Mouse (Mus musculus) G1E-ER4 (cell line): ENCODE data around the gene Zyx. TPM values are rescaled to one million over a fixed set of nuclear protein-coding genes. Genes with fewer than 3 reads are reported as not detected.

Source experiments
- GATA1 ChIP-seq: IDR thresholded peaks from one replicate; pipeline ENCODE4 v1.8.0; 2012; ENCODE audit warnings: low read length, inconsistent platforms
- polyA plus RNA-seq: library from polyadenylated mRNA; stranded (reverse); fragments of >175 nt; gene quantifications from 2 replicates; pipeline ENCODE4 v1.2.3, GENCODE M21; 2012

Gene Zyx
- polyA plus RNA-seq, 1 experiment = 522 TPM

- TF ChIP-seq GATA1 = no peak
Observed at GRCm38 (mm10) chr6:42358901-42359300, 9.5 kb downstream of the Zyx start.

DNA sequence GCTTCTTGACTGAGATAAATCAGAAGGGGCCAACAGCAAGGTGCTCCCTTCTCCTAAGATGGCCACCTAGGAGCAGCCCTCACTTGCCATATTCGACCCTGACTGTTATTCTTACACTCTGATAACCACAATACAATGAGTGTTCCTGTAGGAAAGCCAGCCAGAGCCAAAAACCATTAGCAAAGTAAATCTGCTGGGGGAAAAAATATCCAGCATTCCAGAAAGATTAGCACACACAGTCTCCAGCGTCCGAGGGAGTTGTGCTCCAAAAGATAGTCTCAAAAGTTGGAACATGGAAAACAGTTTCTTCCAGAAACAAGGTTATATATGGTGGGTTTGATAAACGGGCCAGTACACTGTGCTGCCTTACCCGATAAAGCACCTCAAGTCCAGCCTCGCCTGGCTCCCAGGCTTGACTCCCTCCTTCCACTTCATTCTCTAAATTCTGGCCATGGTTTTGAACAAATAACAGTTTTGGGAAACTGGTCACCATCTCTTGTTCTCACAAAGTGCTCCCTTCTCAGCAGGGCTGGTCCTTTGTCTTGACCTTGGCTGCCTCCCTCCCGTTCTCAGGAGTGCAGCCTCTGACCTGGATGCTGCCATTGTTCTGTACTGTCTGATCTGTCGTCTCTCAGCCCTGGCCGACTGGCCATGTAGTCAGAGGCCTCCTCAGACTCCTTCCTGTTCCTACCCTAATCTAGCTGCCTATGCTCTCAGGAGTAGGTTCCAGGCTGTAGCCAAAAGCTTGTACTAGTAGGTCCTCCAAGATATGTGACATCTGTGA is 10.1 kb downstream of the Zyx start:
- TF ChIP-seq GATA1 = no peak

DNA sequence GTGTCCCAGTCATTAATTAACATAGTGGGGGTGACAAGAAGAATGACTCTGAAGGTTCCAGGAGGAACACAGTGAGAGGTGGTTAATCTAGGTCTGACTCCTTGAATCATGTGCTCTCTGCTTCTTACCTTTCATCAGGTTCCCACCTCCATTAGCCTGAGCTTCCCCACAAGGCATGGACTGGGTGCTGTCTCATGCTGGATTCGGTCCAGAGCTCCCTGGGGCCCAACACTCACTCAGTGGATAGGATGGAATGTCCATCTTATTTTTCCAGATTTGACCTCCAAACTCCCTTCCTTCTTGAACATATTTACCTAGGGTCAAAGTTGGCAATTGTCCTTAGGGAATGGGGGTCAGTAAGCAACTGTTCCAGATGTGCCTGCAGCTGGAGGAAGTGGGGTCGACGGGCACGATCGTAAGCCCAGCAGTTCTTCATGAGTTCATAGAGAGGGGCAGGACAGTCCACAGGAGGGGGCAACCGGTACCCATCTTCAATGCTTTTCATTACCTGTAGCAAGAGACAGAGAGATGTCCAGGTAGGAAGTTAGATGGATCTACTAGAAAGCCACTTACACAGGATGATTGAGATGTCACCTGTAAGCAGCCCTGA is 10.9 kb downstream of the Zyx start:
- no peak for TF ChIP-seq GATA1

DNA sequence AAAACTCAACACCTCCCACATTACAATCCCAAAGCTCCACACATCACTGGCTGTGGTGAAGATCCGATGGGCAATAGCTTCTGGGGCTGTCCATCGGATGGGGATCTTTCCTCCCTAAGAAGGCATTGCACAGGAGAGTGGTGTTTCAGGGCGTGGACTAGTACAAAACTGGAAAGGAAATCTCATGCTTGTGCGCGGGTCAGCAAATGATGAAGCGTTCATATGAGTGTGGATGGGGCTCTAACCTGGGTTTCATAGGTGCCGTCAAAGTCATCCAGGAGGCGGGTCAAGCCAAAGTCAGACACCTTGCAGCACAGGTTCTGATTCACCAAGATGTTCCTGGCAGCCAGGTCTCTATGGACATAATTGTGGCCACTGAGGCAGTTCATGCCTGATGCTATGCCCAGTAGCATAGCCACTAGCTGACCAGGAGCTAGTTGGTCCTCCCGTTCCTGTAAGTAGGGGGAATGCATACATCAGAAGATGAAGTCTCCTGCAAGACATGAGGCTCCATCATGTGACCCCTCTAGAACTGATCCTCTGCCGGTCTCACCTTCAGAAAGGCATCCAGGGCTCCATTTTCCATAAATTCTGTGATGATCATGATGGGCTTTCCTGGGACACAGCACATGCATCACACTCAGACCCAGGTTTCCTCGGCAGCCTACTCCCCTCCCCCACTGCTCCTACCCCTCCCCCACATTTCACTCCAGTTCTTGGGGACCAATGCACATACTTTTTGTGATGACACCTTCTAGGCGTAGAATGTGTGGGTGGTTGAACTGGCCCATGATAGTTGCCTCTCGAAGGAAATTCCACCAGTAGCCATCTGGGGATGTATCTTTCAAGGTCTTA is 11.8 kb downstream of the Zyx start:
- no peak for TF ChIP-seq GATA1

DNA sequence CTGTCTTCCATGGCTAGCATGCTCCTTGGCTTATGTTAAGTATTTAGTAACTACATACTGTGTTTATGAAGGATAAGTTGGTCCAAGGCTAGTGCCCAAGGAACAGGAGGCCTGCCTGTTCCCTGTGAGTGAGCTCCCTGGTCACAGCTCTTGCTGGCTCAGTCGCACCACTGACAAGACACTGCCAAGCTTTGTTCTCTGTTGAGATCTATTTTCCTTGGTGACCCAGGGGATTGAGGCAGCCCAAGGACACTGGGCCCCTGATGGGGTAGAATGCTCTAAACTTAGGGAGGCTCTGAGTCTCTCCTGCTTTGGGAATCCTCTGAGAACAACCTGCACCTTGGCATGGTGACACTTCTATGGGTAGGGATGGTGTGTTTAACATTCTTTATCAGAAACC is 12.6 kb downstream of the Zyx start:
- no peak for TF ChIP-seq GATA1

DNA sequence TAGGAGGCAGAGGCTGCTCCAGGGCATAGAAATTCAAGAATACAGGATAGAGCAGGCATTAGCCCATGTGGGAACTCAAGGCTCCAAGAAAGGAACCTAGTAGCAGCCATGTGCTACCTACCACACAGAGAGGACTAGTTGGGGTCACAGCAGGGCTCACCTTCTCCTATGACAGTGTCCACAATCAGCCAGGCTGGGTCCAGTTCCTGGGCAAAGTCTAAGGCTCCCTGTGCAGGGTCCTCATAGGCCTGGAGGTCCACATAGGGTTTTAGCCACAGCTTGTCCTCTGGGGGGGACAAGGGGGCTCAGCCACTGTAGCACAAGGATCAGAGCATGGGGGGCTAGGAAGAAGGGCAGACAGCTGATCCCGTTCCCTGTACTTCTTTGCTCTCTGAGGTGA is 13.1 kb downstream of the Zyx start:
- no peak for TF ChIP-seq GATA1

DNA sequence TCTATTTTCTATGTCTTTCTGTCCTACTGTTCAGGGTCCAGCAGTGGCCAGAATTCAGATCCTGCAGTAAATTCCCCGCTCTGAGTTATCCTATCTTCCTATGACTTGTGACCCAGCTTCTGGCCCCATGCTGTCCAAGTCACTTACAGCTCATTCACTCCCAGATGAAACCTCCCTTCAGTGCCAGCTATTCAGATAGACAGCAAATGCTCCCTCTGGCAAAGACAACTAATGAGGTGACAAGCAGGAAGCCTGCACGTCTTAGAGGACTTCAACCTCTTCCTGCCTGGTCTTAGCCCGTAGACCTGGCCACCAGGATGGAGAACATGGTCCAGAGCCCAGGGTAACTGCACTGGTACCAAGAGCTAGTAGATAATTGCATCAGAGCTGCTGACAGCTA is 13.5 kb downstream of the Zyx start:
- TF ChIP-seq GATA1 = no peak

GRCm38 (mm10) chr6:42364066-42364465 is 14.6 kb downstream of the Zyx start:
- no peak for TF ChIP-seq GATA1

DNA sequence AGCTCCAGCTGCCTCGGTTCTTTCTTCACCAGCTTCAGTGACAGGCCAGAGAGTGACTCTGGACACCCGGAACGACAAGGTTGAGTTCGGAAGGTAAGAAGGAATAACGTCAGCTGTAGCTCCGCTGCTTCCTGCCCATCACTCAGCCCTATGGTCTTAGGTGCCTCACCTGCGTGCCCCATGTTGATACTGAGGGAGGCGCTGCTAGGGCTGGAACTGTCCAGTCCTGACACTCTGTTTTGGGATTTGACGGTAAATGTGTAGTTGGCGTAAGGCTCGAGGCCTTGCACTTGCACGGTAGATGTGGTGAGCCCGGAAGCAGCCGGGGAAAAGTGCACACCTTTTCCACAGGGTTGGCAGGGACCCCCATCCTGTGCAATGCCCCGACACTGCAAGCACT is 15.2 kb downstream of the Zyx start:
- TF ChIP-seq GATA1 = no peak

GRCm38 (mm10) chr6:42365215-42365614 is 15.8 kb downstream of the Zyx start:
- TF ChIP-seq GATA1 = no peak

GRCm38 (mm10) chr6:42369870-42370269 is 20.4 kb downstream of the Zyx start:
- no peak for TF ChIP-seq GATA1

- TF ChIP-seq GATA1 = no peak
Observed at GRCm38 (mm10) chr6:42370630-42371363, 21.4 kb downstream of the Zyx start.

DNA sequence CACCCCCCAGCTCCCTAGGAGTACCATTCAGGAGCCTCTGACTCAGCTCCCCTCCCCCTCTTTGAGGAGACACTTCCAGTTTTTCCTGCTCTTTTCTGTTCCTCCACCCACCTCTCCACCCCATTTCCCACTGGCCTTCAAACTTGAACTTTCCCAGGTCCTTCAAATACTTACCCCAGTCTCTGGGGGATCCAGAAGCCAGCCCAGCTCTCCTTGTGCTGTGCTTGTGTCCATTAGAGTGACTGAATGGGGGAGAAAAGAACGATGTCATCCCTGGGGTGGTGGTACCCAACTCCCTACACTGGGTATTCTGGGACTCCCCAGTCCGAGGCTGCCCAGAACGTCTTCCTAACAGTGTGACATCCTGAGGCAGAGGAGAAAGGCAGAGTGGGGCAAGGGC is 22.6 kb downstream of the Zyx start:
- no peak for TF ChIP-seq GATA1

- TF ChIP-seq GATA1 = no peak
Observed at GRCm38 (mm10) chr6:42372421-42372815, 23.0 kb downstream of the Zyx start.

DNA sequence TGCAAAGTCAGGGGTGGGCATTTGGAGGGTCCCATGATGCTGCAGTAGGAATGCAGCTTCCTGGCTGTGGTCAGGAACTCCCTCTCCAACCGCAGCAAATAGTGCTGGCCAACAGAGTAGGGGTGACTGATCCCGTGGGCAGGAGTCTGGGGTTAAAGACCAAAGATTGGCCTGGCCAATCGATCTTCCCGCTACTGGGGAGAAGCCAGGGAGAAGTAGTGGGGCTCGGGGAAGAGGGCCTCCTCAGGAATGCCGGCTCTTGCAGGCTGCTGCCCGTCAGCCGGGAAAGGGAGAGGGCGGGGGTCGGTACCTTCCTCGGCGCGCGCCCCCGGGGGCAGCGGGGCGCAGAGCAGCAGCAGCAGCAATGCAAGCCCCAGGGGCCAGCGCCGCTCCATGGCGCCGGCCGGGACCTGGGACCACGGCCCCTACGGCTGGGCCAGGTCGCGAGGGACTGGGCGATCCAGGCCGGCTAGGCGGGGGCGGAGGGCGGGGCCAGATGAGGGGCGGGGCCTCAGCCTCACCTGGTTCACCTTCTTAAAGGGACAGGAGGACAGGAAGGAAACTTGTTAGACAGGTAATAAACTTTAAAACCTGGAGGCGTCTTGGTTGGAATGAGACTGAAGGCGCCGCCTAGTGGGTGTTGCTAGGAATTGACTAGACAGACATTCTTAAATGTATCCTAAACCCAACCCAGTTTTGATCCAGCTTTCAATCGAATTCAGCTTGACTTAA is 23.6 kb downstream of the Zyx start, which contains the start of gene Epha1:
TSS of gene Epha1 (minus strand) at position 453 of the 732 bp plus-strand sequence.
- no peak for TF ChIP-seq GATA1
